Mouse (Mus musculus) neutrophil, adult 5-6 weeks (primary cell): Measurements from ENCODE around the gene Ankrd26. TPM values are rescaled to one million over a fixed set of nuclear protein-coding genes. Genes with fewer than 3 reads are reported as not detected.

ENCODE experiments used
- ATAC-seq: fragments of 151-379, 151-347 bp; 2 replicates; pipeline ENCODE4 v1.8.0; 2017; ENCODE audit warnings: mild to moderate bottlenecking, moderate TSS enrichment; ENCODE audit not compliant: insufficient number of reproducible peaks, poor library complexity, low FRiP score, severe bottlenecking; ENCODE audit errors: extremely low read depth
- total RNA-seq: library from RNA; stranded (forward); fragments of 200-1000 nt; gene quantifications from 2 replicates; pipeline ENCODE4 v1.2.3, GENCODE M21; 2017

The Ankrd26 gene
- total RNA-seq, 1 experiment from 2014 or later, result 11.2 TPM

GRCm38 (mm10) chr6:118513335-118514012 lies 48.6 kb downstream of the Ankrd26 start:
- ATAC-seq, result no peak

GRCm38 (mm10) chr6:118499010-118499409 lies 63.0 kb downstream of the Ankrd26 start:
- ATAC-seq, result no peak

- no peak for ATAC-seq
These were observed 79.9 kb downstream of the Ankrd26 start for GRCm38 (mm10) chr6:118482125-118482524.

GRCm38 (mm10) chr6:118478957-118479708 lies 82.9 kb downstream of the Ankrd26 start, which contains the start of gene Zfp9:
Gene Zfp9, minus strand, starts transcription at chr6:118479320.
- ATAC-seq, result no peak

- no peak for ATAC-seq
These were observed 83.9 kb downstream of the Ankrd26 start for GRCm38 (mm10) chr6:118477875-118478785.

- ATAC-seq, result no peak
These were observed 99.8 kb downstream of the Ankrd26 start for GRCm38 (mm10) chr6:118462069-118462705.

GRCm38 (mm10) chr6:118457726-118458125 lies 104.3 kb downstream of the Ankrd26 start:
- ATAC-seq, result no peak

- ATAC-seq, result peak; percentile 87
These were observed 106.9 kb downstream of the Ankrd26 start, which contains the start of gene Zfp248 for GRCm38 (mm10) chr6:118455042-118455631. Gene Zfp248, minus strand, starts transcription at chr6:118455528.

GRCm38 (mm10) chr6:118454452-118454851 lies 107.6 kb downstream of the Ankrd26 start:
- ATAC-seq, result no peak

Other genes with a start within 250 kb of the Ankrd26 start
- 67.5 and 69.5 TPM in 2 replicates for gene Bms1, start 142.8 kb downstream of the Ankrd26 start, total RNA-seq
- 0.25 and 2.9 TPM in 2 replicates for gene Zfp248, start 106.7 kb downstream of the Ankrd26 start, total RNA-seq
- gene Zfp9, start 82.9 kb downstream of the Ankrd26 start, total RNA-seq, result not detected in 2 replicates